Mouse (Mus musculus): ENCODE results near the gene Pon3.

Gene Pon3

DNA sequence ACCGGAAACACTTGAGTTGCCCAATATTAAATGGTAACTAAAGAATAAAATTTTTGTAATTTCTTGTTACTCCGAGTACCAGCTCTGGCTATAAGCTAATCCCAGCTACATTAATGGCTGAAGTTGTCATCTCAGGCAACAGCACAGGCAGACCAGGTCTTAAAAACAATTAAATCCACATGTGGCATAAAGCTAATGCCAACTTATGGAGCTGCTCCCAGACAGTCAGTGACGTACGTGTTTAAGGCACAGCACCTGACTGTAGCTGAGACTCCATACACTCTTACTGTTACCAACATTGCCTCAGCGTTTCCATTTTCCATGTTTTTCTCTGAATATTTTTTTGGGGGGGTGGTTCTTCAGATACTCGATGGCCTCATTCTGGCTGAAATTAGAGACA lies 76.9 kb downstream of the Pon3 start:
- no peak for DNase-seq (ENCODE audit: low spot score)

DNA sequence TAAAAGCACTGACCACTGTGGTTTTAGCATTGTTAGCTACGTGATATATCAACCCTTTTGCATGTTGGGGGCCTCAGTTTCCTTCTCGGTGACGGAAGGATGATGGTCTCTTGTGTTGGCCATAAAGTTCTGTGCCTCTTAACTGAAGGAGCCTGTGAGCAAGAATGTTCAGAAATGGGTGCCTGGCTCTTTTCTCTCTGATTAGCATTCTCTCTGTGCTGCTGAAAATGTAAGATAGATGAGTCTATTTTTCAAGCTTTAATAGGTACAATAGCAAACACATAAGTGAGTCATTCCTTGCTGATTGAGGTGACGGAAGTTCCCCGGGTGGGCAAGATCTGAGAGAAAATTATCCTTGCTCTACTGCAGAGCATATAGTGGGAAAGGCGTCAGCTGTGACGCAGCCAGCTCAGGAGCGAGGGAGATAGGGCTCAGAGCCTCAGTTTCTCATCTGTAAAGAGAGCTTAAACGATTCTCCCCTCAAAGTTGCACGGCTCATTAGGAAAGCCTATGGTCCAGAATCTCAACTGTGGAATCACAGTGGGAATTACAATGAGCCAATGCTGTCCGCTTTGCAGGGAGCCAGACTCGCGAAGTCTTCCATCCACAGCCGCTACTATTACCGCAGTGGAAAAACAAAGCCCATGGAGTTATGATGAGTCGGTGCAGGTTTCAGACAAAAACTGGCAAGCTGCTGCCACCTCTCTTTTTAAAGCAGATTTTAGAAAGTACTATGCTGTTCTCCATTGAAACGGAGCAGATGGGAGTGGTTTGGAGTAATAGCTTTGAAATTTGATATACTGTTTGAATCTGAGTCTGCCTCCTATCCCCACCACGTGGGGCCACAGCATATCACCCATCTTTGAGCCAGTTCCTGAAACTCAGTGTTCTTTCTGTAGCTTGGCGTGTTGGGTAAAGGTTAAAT lies 77.9 kb downstream of the Pon3 start:
- no peak for DNase-seq (ENCODE audit: low spot score)

DNA sequence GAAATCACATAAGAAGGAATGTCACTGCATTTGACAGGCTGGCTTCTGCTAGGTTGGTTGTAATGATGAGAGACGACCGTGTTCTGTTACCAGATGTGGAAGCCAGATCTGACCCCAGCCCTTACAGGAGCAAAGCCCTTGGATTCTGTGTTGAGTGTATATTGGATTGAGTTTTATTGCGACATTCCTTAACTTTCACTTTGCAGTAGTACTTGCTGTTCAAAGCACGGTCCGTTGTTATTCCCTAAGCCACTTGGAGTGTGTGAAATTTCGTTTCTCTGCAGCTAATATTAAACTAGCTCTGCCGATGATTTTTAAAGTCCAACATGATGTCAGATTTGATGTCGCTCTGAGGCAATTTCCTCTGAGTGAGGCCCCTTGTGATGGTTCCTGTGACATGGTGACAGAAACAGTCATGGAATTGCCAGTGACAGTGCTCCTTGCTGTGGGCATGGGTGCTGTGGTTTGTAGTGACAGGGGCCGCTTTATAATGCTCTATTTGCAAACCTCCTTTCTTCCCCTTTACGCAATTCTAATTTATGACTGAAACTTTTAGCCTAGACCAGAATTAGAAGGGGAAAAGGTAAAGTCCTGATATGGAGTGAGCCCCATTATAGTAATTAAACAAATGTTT lies 81.8 kb downstream of the Pon3 start:
- DNase-seq (ENCODE audit: low spot score) = no peak

DNA sequence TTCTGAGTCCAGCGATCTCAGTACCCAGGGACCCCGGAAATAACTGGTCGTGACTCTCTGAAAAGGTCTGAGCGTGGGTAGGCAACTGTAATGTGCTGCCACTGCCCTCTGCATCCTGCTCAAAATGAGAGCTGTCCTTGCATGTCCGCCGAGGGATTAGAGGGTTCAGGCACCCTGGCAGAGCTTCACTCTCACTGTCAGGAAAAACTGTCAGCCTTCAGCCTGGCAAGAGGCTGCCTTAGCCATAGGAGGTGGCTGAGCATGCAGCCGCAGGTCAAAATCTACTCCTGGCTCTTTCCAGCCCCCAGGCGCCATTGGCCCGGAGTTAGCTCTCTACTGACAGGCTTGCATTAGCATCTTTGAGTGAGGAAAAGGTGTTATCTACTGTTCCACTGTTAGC lies 83.5 kb downstream of the Pon3 start:
- DNase-seq (ENCODE audit: low spot score) = no peak

- no peak for DNase-seq (ENCODE audit: low spot score)
Measured at GRCm38 (mm10) chr6:5171418-5171817, 84.7 kb downstream of the Pon3 start.

Measured in yolk sac, embryonic 10.5 days (tissue).